Mouse (Mus musculus) right cerebral cortex, adult 18-20 months (tissue): ENCODE results near the gene Myoz1.

Source experiments
- DNase-seq: peaks from one replicate; pipeline ENCODE4 v3.0.0; 2022; ENCODE audit warnings: mixed read lengths

The Myoz1 gene

GRCm38 (mm10) chr14:20668154-20668810 is 11.9 kb upstream of the Myoz1 start, which contains the start of gene Synpo2l:
Gene Synpo2l (minus strand): TSS chr14:20668354.
- no peak for DNase-seq

DNA sequence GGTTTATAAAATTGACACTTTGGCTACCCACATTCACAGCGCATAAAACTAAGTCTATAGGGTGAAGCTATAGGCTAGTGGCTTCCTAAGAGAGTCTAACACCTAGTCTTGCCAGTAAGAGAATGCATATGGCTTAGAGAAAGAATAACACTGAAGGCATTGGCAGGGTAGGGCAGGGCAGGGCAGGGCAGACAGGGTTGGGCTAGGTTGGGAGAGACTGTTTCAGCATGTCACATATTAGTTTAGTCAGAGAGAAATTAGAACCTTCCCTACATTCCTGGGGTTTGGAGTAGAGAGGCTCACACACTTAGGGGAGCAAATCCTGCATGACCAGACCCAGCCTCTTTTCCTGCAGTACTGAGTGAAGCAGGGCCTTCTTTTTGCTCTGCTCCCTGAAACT is 11.1 kb upstream of the Myoz1 start:
- DNase-seq: no peak

- DNase-seq: no peak
Observed at GRCm38 (mm10) chr14:20664436-20664835, 8.1 kb upstream of the Myoz1 start.

- no peak for DNase-seq
Observed at GRCm38 (mm10) chr14:20663601-20664000, 7.3 kb upstream of the Myoz1 start.

GRCm38 (mm10) chr14:20662740-20663139 is 6.4 kb upstream of the Myoz1 start:
- no peak for DNase-seq

DNA sequence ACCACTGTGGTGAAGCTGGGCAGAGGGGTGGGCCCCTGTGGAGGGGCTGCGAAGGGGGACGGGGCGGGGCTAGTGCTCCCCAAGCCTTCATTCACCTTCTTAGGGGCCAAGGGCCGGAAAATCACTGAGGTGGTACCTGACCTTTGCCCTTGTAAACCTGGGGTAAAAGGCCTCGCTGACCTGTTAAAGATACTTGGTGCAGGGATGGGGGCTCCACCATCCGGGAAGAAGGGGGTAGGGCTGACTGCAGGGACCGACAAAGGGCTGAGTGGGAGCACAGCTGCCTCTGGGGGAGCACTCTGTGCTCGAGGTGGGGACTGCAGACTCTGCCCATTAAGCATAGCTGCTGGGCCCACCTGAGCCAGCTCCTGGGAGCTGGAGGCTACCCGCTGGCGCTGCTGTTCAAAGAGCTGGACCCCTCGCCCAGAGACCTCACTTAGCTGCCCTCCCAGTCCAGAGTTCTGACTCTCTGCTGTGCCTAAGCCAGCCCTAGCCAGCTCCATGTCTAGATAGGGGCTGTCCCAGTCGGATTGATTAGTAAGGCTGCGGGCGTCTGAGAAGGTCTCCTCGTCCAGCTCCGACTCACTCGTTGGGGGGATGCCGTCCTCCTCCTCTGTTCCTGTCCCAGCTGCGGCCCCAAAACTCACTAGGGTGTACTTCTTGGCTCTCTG is 5.5 kb upstream of the Myoz1 start:
- no peak for DNase-seq

DNA sequence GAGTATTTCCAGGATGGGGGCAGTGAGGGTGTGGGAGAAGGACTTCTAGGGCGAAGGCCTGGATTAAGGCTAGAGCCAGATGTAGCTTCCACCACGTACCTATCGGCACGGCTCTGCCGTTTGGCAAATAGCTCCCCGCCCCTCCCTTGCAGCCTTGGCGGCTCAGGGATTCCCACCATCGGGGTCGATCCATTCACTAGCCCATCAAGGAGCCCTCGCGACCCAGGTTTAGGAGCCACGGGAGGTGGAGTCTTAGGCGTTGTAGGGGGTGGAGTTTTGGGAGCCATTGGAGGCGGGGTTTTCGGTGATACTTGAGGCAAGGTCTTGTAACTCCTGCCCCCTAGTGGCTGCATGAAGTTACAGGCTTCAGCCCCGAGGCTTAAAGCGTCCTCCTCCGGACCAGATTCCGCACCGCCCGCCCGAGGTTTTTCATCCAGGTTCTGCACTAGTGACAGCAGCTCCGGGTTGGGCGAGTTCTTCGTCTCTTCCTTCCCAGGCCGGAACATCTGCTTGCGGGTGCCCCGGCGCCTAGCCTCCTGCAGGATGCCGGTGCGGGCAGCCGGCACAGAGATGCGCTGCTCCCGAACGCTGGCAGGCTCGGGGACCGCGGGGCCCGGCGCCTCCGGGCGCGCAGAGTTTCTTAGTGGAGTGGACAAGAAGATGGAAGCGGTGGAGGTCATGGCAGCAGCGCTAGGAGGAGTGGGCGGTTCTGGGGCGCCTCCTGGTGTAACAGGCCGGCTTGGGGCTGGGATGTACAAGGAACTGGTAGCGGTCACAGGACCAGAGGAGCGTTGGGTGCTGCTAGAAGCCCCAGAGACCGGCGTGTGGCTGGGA is 4.7 kb upstream of the Myoz1 start:
- DNase-seq: peak; percentile 96

- no peak for DNase-seq
Observed at GRCm38 (mm10) chr14:20659687-20660086, 3.3 kb upstream of the Myoz1 start.

DNA sequence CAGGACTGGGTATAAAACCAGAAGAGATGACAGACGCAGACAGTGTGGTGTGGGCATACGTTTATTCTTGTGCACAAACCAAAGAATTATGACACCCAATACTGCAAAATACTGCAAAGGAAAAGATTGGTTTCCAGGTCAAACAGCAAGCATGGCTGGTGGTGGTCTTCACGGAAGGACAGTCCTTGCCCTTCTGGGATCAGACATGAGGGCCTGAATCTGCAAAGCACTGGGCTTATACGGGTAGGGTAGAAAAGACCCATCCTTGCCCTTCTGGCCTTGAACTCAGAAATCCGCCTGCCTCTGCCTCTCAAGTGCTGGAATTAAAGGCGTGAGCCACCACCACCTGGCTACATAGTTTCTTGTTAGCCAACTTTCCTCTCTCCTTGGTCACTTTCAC is 2.6 kb upstream of the Myoz1 start:
- no peak for DNase-seq

DNA sequence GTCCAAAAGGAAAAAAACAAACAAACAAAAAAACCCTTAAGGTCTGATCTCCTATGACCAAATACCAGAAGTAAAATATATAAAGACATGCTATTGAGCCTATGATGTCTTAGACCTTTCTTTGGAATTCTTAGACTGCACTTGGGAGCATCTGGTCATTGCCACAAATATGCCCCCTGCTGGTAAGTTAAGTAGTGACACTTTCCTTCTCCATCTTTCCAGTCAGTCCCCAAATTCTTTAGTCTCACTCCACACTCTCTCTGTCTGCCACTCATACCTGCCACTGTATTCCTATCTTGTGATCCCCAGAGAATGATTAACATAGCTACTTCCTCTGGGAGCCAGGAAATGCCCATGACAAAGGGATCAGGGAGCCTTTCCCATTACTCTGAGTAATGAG is 2.0 kb upstream of the Myoz1 start:
- peak; percentile 66 for DNase-seq

- no peak for DNase-seq
Observed at GRCm38 (mm10) chr14:20655731-20656130, 609 bp downstream of the Myoz1 start.

DNA sequence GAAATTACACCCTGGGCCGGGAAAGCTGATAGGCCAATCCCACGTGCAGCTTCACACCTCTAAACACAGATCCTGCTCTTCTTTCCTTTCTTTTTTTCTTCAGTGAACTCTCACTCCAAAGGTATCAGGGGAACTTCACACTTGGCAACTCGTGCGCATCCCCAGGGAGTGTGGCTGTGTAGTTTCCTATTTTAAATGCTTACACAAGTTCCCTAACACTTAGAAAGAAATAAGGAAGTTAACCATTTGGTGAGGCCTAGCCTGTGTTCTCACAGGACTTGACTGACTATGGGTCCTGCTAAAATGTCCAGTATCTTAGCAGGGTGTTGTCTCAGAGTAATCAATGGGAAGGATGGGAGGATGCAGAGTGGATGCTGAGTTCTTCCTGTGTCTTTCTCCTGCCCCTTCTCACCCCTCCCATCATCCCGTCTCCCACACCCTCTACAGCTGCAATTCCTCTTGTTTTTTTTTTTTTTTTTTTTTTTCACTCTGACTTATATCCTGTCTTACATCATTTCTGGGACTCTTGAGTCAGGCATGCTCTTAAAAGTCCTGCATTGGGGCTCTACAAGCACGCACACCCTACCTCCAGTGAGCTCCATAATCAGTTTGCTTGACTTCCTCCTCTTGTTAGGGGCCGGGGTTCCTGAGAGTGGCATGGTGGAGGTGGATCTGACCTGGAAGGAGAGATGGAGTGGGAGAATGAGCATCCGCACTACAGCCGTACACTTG is 1.5 kb downstream of the Myoz1 start:
- DNase-seq: no peak

GRCm38 (mm10) chr14:20651722-20652256 is 4.6 kb downstream of the Myoz1 start:
- DNase-seq: peak; percentile 23

DNA sequence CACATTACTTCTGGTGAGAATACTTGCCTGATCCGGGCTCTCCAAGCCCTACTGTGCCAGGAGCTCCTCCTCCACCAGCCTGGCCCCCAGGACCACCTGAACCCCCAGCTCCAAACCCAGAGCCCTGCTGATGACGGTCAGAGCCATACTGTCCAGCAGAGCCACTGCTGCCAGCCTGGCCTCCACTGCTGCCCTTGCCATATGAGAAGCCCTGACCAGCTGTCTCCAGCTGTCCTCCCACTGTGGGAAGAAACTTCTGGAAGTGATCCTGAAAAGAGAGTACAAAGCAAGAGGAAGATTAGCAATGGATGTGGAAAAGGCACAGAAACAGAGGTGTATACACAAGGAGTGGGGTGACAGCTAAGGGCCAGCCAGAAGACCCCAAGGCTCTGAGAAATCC is 5.3 kb downstream of the Myoz1 start:
- no peak for DNase-seq

- no peak for DNase-seq
Observed at GRCm38 (mm10) chr14:20646381-20646780, 10.0 kb downstream of the Myoz1 start.

DNA sequence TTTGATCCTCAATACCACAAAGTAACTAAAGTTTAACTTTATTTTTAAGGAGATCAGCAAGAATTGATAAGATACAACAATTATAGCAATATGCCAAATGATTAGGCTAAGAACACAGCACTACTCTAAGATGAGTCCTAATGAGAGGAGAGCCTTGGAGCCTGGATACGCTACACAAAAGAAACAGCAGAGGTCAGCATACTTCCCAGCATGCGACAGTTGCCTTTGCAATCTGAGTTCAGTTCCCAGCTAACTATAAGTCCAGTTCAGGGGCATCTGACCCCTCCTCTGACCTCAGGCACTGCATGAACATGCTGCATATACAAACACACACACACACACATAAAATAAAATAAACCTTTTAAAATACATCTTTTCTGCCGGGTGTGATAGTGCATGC is 10.8 kb downstream of the Myoz1 start:
- no peak for DNase-seq

- DNase-seq: no peak
Observed at GRCm38 (mm10) chr14:20641438-20641875, 14.9 kb downstream of the Myoz1 start.

GRCm38 (mm10) chr14:20640644-20641437 is 15.5 kb downstream of the Myoz1 start, which contains the start of gene Usp54:
Gene Usp54 (minus strand): TSS chr14:20641063.
- peak; percentile 97 for DNase-seq

DNA sequence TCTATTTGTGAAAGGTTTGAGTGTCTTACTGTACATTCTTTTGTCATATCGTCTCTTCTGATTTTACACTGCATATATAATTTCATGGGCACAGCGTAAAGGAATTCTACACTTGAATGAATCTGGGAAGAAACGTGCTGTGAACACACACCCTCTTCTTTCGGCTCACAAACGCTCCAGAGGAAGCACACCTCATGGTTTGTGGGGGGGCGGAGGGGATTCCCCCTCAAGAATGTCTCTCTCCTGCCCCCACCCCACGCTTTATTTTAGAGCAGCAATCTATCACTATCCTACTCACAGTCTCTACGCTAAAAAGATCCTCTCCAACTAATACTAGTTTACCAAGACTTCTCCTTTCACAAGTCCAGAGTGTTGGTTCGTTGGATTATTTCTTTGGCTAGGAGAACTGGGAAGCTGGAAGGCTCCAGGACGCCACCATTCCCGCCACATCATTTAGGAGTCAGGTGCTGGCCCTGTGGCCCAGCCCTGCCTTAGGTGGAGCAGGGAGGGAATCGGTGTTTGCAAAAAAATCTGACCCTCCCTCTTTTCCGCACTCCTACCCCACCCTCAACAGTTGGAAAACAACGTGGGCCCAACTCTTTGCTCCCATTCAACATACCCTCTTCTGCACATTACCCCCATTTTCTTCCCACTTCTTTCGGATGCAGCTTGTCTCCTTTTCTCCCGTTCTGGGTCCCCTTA is 16.3 kb downstream of the Myoz1 start:
- DNase-seq: no peak

GRCm38 (mm10) chr14:20638702-20639101 is 17.6 kb downstream of the Myoz1 start:
- DNase-seq: no peak
